Mouse (Mus musculus): ENCODE data around the gene Igflr1. TPM values are rescaled to one million over a fixed set of nuclear protein-coding genes. Genes with fewer than 3 reads are reported as not detected.

Gene Igflr1
- polyA plus RNA-seq, 1 experiment: 0.66 TPM

- no peak overlapping the region for H3K4me3 ChIP-seq
- H3K27me3 ChIP-seq (ENCODE audit: control insufficient read depth, insufficient read depth, insufficient read length): no peaks in the 10 kb centered on the region
- no peaks in the 10 kb centered on the region for H3K79me2 ChIP-seq (ENCODE audit: control insufficient read depth, insufficient read depth)
- H3ac ChIP-seq (ENCODE audit: control insufficient read depth, insufficient read length): no peak overlapping the region
- H3K36me3 ChIP-seq (ENCODE audit: control insufficient read depth, insufficient read depth): peaks cover 7% of the 10 kb centered on the region
- TF ChIP-seq SRF (IDR thresholded peaks at IDR 0.05; ENCODE audit: control insufficient read depth, insufficient read length, low read depth): no peak
- TF ChIP-seq POLR2A (IDR thresholded peaks at IDR 0.05; ENCODE audit: insufficient read length, low read depth): peak; percentile 14
- TF ChIP-seq CEBPB (IDR thresholded peaks at IDR 0.05; ENCODE audit: insufficient read depth, poor library complexity, severe bottlenecking): peak; percentile 96
- TF ChIP-seq MAX (IDR thresholded peaks at IDR 0.05; ENCODE audit: low read depth): no peak
- peak overlapping the region; percentile 15 for H3K4me2 ChIP-seq (ENCODE audit: low read depth)
Observed at GRCm38 (mm10) chr7:30524487-30524886, 40.7 kb upstream of the Igflr1 start.

- Histone ChIP-seq H3K79me2 (ENCODE audit: control insufficient read depth, insufficient read depth) (no peaks in the 10 kb centered on the region), H3K36me3 (ENCODE audit: control insufficient read depth, insufficient read depth) (peaks cover 10% of the 10 kb centered on the region), H3K27me3 (ENCODE audit: control insufficient read depth, insufficient read depth, insufficient read length) (no peaks in the 10 kb centered on the region), H3ac (ENCODE audit: control insufficient read depth, insufficient read length) (no peak overlapping the region), H3K4me2 (ENCODE audit: low read depth) (peak overlapping the region; percentile 13), H3K4me3 (no peak overlapping the region)
- no peak for TF ChIP-seq REST (IDR thresholded peaks at IDR 0.05; ENCODE audit: insufficient read depth, insufficient read length)
- TF ChIP-seq USF1 (IDR thresholded peaks at IDR 0.05; ENCODE audit: low read depth): peak; percentile 3
Observed at GRCm38 (mm10) chr7:30525954-30526353, 39.3 kb upstream of the Igflr1 start.

DNA sequence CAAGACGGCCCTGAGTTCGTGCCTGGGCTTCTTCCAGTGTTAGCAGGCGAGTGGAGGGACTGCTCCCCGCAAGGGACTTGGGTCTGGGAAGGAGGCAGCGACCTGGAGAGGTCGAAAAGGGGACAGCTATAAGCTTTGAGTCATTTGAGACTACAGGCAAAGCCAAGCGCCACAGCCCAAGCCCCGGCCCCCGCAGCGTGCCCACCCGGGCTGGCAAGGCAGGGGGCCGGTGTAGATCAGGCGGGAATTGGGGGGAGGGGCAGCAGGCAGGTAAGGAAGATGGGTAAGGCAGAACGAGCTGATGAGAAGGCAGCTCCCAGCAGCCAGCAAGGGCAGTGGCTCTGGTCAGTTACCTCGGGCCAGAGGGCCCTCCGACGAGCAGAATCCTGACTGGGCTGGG is 38.8 kb upstream of the Igflr1 start:
- Histone ChIP-seq H3K4me2 (ENCODE audit: low read depth) (no peak overlapping the region), H3K79me2 (ENCODE audit: control insufficient read depth, insufficient read depth) (no peaks in the 10 kb centered on the region), H3K4me3 (no peak overlapping the region), H3K36me3 (ENCODE audit: control insufficient read depth, insufficient read depth) (peaks cover 12% of the 10 kb centered on the region), H3K27me3 (ENCODE audit: control insufficient read depth, insufficient read depth, insufficient read length) (no peaks in the 10 kb centered on the region), H3ac (ENCODE audit: control insufficient read depth, insufficient read length) (no peak overlapping the region)
- TF ChIP-seq TCF12 (IDR thresholded peaks at IDR 0.05; ENCODE audit: insufficient read depth, poor library complexity, severe bottlenecking): no peak
- TF ChIP-seq POLR2AphosphoS2 (IDR thresholded peaks at IDR 0.05; ENCODE audit: insufficient read length, low read depth): no peak
- TF ChIP-seq CEBPB (IDR thresholded peaks at IDR 0.05; ENCODE audit: insufficient read depth, poor library complexity, severe bottlenecking): no peak

- Histone ChIP-seq H3K4me3 (no peak overlapping the region), H3K27me3 (ENCODE audit: control insufficient read depth, insufficient read depth, insufficient read length) (no peaks in the 10 kb centered on the region), H3K36me3 (ENCODE audit: control insufficient read depth, insufficient read depth) (peaks cover 12% of the 10 kb centered on the region), H3K79me2 (ENCODE audit: control insufficient read depth, insufficient read depth) (no peaks in the 10 kb centered on the region), H3ac (ENCODE audit: control insufficient read depth, insufficient read length) (no peak overlapping the region), H3K4me2 (ENCODE audit: low read depth) (no peak overlapping the region)
- TF ChIP-seq MAX (IDR thresholded peaks at IDR 0.05; ENCODE audit: low read depth): no peak
- TF ChIP-seq E2F4 (IDR thresholded peaks at IDR 0.05; ENCODE audit: insufficient read depth): no peak
- TF ChIP-seq MYOD1 (IDR thresholded peaks at IDR 0.05; ENCODE audit: control insufficient read depth in 1 of 3, insufficient read length in 2 of 3, low read depth in 2 of 3): no peak
- TF ChIP-seq TCF12 (IDR thresholded peaks at IDR 0.05; ENCODE audit: insufficient read depth, poor library complexity, severe bottlenecking): no peak
- no peak for TF ChIP-seq USF1 (IDR thresholded peaks at IDR 0.05; ENCODE audit: low read depth)
- no peak for TF ChIP-seq MYOG (IDR thresholded peaks at IDR 0.05; ENCODE audit: control insufficient read depth in 1 of 3, insufficient read depth in 1 of 3, insufficient read length in 2 of 3, low read depth in 2 of 3)
- no peak for TF ChIP-seq POLR2AphosphoS2 (IDR thresholded peaks at IDR 0.05; ENCODE audit: insufficient read length, low read depth)
- no peak for TF ChIP-seq CEBPB (IDR thresholded peaks at IDR 0.05; ENCODE audit: insufficient read depth, poor library complexity, severe bottlenecking)
- no peak for TF ChIP-seq SRF (IDR thresholded peaks at IDR 0.05; ENCODE audit: control insufficient read depth, insufficient read length, low read depth)
- no peak for TF ChIP-seq REST (IDR thresholded peaks at IDR 0.05; ENCODE audit: insufficient read depth, insufficient read length)
- no peak for TF ChIP-seq POLR2A (IDR thresholded peaks at IDR 0.05; ENCODE audit: insufficient read length, low read depth)
- TF ChIP-seq TCF3 (IDR thresholded peaks at IDR 0.05; ENCODE audit: insufficient read length, low read depth): no peak
Observed at GRCm38 (mm10) chr7:30526981-30527380, 38.2 kb upstream of the Igflr1 start.

GRCm38 (mm10) chr7:30531291-30531815 is 33.9 kb upstream of the Igflr1 start:
- Histone ChIP-seq H3K4me3 (peak overlapping the region; percentile 36), H3K27me3 (ENCODE audit: control insufficient read depth, insufficient read depth, insufficient read length) (no peaks in the 10 kb centered on the region), H3K79me2 (ENCODE audit: control insufficient read depth, insufficient read depth) (no peaks in the 10 kb centered on the region), H3ac (ENCODE audit: control insufficient read depth, insufficient read length) (no peak overlapping the region), H3K4me2 (ENCODE audit: low read depth) (peak overlapping the region; percentile 75), H3K36me3 (ENCODE audit: control insufficient read depth, insufficient read depth) (peaks cover 12% of the 10 kb centered on the region)
- no peak for TF ChIP-seq CEBPB (IDR thresholded peaks at IDR 0.05; ENCODE audit: insufficient read depth, poor library complexity, severe bottlenecking)
- TF ChIP-seq MYOD1 (IDR thresholded peaks at IDR 0.05; ENCODE audit: control insufficient read depth in 1 of 3, insufficient read length in 2 of 3, low read depth in 2 of 3): no peak
- TF ChIP-seq MYOG (IDR thresholded peaks at IDR 0.05; ENCODE audit: control insufficient read depth in 1 of 3, insufficient read depth in 1 of 3, insufficient read length in 2 of 3, low read depth in 2 of 3): no peak
- TF ChIP-seq REST (IDR thresholded peaks at IDR 0.05; ENCODE audit: insufficient read depth, insufficient read length): no peak
- TF ChIP-seq SRF (IDR thresholded peaks at IDR 0.05; ENCODE audit: control insufficient read depth, insufficient read length, low read depth): no peak
- TF ChIP-seq MAX (IDR thresholded peaks at IDR 0.05; ENCODE audit: low read depth): no peak
- no peak for TF ChIP-seq TCF12 (IDR thresholded peaks at IDR 0.05; ENCODE audit: insufficient read depth, poor library complexity, severe bottlenecking)
- TF ChIP-seq USF1 (IDR thresholded peaks at IDR 0.05; ENCODE audit: low read depth): no peak
- TF ChIP-seq POLR2AphosphoS2 (IDR thresholded peaks at IDR 0.05; ENCODE audit: insufficient read length, low read depth): peak; percentile 71
- no peak for TF ChIP-seq E2F4 (IDR thresholded peaks at IDR 0.05; ENCODE audit: insufficient read depth)
- TF ChIP-seq POLR2A (IDR thresholded peaks at IDR 0.05; ENCODE audit: insufficient read length, low read depth): peak; percentile 61
- no peak for TF ChIP-seq TCF3 (IDR thresholded peaks at IDR 0.05; ENCODE audit: insufficient read length, low read depth)
